Mouse (Mus musculus) midbrain, embryonic 14.5 days (tissue): ENCODE measurements around the gene Fbn1. TPM values are rescaled to one million over a fixed set of nuclear protein-coding genes. Genes with fewer than 3 reads are reported as not detected.

ENCODE experiments used
- ATAC-seq: fragments of 200-750 bp; cut with Nextera tagmentation; 2 replicates; pipeline ENCODE4 v1.8.0; 2017; ENCODE audit warnings: moderate number of reproducible peaks, moderate library complexity; ENCODE audit not compliant: low FRiP score, low TSS enrichment
- DNase-seq: peaks from one replicate; pipeline ENCODE4 v3.0.0-alpha.2; 2015
- H3K27ac ChIP-seq: fragments of 300-500 bp; sonication (generic); replicated peaks from 2 replicates; pipeline ENCODE4 v1.5.1; 2014; ENCODE audit warnings: mild to moderate bottlenecking, low read depth, low read length, moderate library complexity
- H3K27me3 ChIP-seq: fragments of 300-500 bp; sonication (generic); 2 replicates; pipeline ENCODE4 v1.6.1; 2014; ENCODE audit warnings: low read length, control low read depth, mixed read lengths; ENCODE audit not compliant: control insufficient read depth, insufficient read depth
- H3K36me3 ChIP-seq: fragments of 300-500 bp; sonication (generic); 2 replicates; pipeline ENCODE4 v1.6.1; 2014; ENCODE audit warnings: low read length, control low read depth; ENCODE audit not compliant: control insufficient read depth, insufficient read depth
- H3K4me1 ChIP-seq: fragments of 300-500 bp; sonication (generic); 2 replicates; pipeline ENCODE4 v1.6.1; 2014; ENCODE audit warnings: mild to moderate bottlenecking, antibody characterized with exemption, low read length, control low read depth; ENCODE audit not compliant: control insufficient read depth, insufficient read depth
- H3K4me2 ChIP-seq: fragments of 300-500 bp; sonication (generic); 2 replicates; pipeline ENCODE4 v1.6.1; 2014; ENCODE audit warnings: mild to moderate bottlenecking, low read length, moderate library complexity
- H3K4me3 ChIP-seq: fragments of 300-500 bp; sonication (generic); replicated peaks from 2 replicates; pipeline ENCODE4 v1.5.1; 2014; ENCODE audit warnings: low read depth, low read length
- H3K9ac ChIP-seq: fragments of 300-500 bp; sonication (generic); replicated peaks from 2 replicates; pipeline ENCODE4 v1.6.1; 2014; ENCODE audit warnings: mild to moderate bottlenecking, low read length, moderate library complexity
- H3K9me3 ChIP-seq: fragments of 300-500 bp; sonication (generic); 2 replicates; pipeline ENCODE4 v1.6.1; 2016; ENCODE audit warnings: low read length, control low read depth, mixed read lengths; ENCODE audit not compliant: control insufficient read depth
- WGBS: fragments of 180-500 bp; shearing (Covaris S2); extraction: QIAGEN DNeasy Blood & Tissue Kit; methylation state at CpG from one replicate; pipeline ENCODE4 v1.1.7; 2014; 5-methylcytosine and 5-hydroxymethylcytosine counted together
- polyA plus RNA-seq: library from polyadenylated mRNA; unstranded; fragments of >200 nt; fragmentation: Nextera tagmentation; extraction: Ambion mirVana; gene quantifications from 2 replicates; pipeline ENCODE4 v1.2.1, GENCODE M21; 2014

Gene Fbn1
- polyA plus RNA-seq, 1 experiment from 2014 or later = 4.4 TPM

DNA sequence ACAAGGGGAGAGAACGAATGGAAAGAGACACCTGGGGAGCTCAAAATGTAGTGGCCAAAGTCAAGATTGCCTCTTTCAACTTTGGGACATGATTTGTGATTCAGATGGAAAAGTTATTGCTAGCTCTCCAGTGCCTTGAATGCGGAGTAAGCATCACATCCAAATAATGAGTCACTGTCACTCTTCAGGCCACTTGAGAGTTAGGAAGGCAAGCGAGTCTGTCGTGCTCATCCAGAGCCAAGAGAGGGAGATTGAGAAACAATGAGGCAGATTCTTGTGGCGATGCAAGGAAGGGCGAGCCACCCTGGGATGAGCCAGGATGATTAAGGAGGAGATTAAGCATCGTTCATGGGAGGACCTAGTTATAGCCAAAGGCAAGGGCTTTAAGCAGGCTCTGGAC, 176.2 kb downstream of the Fbn1 start:
- ATAC-seq (no peak), DNase-seq (no peak)
- H3K4me3 ChIP-seq = no peak overlapping the region
- H3K27ac ChIP-seq = no peak overlapping the region
- no peak overlapping the region for H3K9ac ChIP-seq
- H3K27me3 ChIP-seq = no peaks in the 10 kb centered on the region
- H3K4me1 ChIP-seq = no peaks in the 10 kb centered on the region
- H3K4me2 ChIP-seq = no peak overlapping the region
- 88% methylated on average over 7 of the region's 7 CpGs for WGBS
- no peaks in the 10 kb centered on the region for H3K36me3 ChIP-seq
- no peaks in the 10 kb centered on the region for H3K9me3 ChIP-seq

DNA sequence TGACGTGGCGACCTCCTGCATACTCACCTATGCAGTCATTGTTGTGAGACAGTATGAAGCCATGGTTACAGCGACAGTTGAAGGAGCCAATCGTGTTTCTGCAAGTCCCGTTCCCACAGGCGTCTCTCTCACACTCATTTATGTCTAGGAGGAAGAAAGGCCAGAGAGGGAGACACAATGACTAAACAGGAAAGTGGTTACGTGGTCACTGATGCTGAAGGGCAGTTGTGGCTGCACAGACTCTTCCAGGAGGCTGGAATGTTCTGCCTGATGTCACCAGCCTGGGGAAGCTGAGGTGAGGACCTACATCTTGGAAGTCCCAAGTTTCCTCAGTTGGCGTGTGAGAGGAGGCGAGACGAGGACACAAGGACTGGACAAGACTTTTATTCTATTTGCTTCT, 177.3 kb downstream of the Fbn1 start:
- H3K4me3 ChIP-seq = no peak overlapping the region
- no peaks in the 10 kb centered on the region for H3K9me3 ChIP-seq
- H3K27ac ChIP-seq = no peak overlapping the region
- 94% methylated on average over 10 of the region's 10 CpGs for whole genome bisulfite sequencing
- no peak for DNase-seq
- H3K4me1 ChIP-seq = no peaks in the 10 kb centered on the region
- no peaks in the 10 kb centered on the region for H3K27me3 ChIP-seq
- no peaks in the 10 kb centered on the region for H3K36me3 ChIP-seq
- ATAC-seq = no peak
- H3K4me2 ChIP-seq = no peak overlapping the region
- H3K9ac ChIP-seq = no peak overlapping the region

DNA sequence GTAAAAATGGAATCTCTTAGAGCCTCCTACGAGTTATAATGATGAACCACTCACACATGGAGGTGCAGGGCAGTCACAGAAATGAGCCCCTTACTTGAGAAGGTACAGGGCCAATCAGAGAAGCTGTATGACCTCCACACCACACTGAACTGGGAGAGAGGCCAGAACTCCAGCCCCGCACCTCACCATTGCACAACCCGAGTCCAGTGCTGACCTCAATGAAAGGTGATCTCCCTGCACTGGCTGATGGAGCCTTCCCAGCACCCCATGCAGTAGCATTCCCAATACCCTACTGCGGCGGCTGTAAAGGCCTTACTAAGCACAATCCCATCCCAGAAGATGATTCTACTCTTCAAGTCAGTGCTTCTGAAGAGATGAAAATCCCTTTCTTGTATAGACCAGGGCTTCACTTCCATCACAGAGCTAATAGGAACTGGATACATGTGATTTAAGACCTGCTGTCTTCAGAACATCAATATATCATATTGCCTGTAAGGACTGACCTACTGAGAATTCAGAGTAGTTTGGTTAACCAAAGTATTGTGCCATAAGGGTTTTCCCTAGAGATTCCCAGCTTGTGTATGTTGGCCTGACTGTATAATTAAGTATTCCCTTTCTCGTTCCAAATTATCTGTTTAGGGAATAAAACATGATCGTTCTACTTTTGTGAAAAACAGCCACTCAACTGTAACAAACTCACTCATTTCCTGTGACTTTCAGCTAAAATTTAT, 182.5 kb downstream of the Fbn1 start:
- Histone ChIP-seq H3K9ac (no peak overlapping the region), H3K4me3 (no peak overlapping the region), H3K4me2 (no peak overlapping the region), H3K4me1 (no peaks in the 10 kb centered on the region), H3K27me3 (no peaks in the 10 kb centered on the region), H3K9me3 (no peaks in the 10 kb centered on the region), H3K36me3 (0 out of 2 replicates have a peak, but pooled peaks cover 3% of the 10 kb centered on the region), H3K27ac (no peak overlapping the region)
- no peak for ATAC-seq
- DNase-seq = no peak
- WGBS = 82% methylated on average over 7 of the region's 7 CpGs

DNA sequence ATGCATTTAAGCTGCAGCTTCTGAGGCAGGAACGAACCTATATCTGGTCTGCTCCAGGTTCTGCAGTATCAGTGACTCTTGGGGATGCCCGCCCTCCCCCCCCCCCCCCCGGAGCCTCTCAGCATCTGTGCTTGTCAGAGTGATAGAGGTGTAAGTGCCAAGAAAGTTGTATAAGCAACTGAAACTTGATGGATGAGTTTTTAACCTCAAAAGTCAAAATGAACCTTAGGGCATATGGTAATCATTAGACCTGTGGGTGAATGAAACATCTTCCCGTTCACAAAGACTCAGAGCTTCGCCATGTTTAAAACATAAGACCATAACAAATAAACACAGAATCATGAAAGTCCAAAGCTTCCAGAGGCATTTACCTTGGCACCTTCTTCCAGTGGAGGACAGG, 183.3 kb downstream of the Fbn1 start:
- no peak overlapping the region for H3K4me3 ChIP-seq
- DNase-seq = no peak
- WGBS = 91% methylated on average over 5 of the region's 5 CpGs
- H3K27me3 ChIP-seq = no peaks in the 10 kb centered on the region
- no peaks in the 10 kb centered on the region for H3K4me1 ChIP-seq
- H3K27ac ChIP-seq = no peak overlapping the region
- H3K4me2 ChIP-seq = no peak overlapping the region
- no peak overlapping the region for H3K9ac ChIP-seq
- ATAC-seq = no peak
- H3K9me3 ChIP-seq = no peaks in the 10 kb centered on the region
- 0 out of 2 replicates have a peak, but pooled peaks cover 3% of the 10 kb centered on the region for H3K36me3 ChIP-seq

DNA sequence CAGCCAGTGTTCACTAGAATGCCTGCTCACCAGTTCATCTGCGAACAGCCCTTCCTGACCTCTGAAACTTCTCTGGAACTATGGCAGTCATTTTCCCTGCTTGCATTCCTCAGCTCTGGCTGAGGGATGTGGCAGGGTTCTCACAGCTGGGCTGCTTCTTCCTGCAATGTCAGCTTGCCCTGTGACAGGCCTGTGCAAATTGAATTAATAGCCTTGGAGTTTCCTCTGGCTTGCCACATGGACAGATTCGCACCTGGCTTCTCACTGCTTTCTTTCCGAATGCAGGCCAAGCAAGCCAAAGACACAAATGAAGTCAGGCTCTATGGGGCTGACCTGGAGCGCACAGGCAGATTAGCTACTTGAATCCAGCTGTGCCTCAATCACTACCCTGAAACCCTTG, 184.4 kb downstream of the Fbn1 start:
- Histone ChIP-seq H3K9me3 (no peaks in the 10 kb centered on the region), H3K27ac (no peak overlapping the region), H3K4me1 (no peaks in the 10 kb centered on the region), H3K4me3 (no peak overlapping the region), H3K36me3 (0 out of 2 replicates have a peak, but pooled peaks cover 3% of the 10 kb centered on the region), H3K9ac (no peak overlapping the region), H3K4me2 (no peak overlapping the region), H3K27me3 (no peaks in the 10 kb centered on the region)
- ATAC-seq (no peak), DNase-seq (no peak)
- 76% methylated on average over 4 of the region's 4 CpGs for WGBS

DNA sequence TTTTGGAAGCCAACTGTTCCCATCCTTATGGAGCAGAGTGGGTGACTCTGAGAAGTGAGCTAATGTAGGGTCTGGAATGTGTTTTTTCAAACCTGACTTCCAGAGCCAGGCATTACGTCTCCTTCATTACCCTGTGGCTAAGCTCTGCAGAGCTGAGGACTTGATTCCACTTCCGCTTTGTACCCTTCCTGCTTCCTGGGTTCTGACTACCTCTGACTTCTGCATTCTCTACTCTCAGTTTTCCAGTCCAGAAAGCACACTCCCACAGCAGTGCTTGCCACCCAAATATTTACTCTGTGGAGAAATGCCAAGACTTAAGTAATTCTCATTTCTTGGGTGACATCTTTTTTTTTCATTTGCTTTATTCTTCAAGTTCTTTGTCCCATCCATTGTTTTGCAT, 185.2 kb downstream of the Fbn1 start:
- no peaks in the 10 kb centered on the region for H3K27me3 ChIP-seq
- no peak overlapping the region for H3K4me3 ChIP-seq
- H3K4me1 ChIP-seq = no peaks in the 10 kb centered on the region
- no peak overlapping the region for H3K27ac ChIP-seq
- no peaks in the 10 kb centered on the region for H3K9me3 ChIP-seq
- no peak for ATAC-seq
- no peak for DNase-seq
- H3K9ac ChIP-seq = no peak overlapping the region
- H3K36me3 ChIP-seq = 0 out of 2 replicates have a peak, but pooled peaks cover 3% of the 10 kb centered on the region
- 92% methylated on average over 2 of the region's 2 CpGs for WGBS
- H3K4me2 ChIP-seq = no peak overlapping the region

DNA sequence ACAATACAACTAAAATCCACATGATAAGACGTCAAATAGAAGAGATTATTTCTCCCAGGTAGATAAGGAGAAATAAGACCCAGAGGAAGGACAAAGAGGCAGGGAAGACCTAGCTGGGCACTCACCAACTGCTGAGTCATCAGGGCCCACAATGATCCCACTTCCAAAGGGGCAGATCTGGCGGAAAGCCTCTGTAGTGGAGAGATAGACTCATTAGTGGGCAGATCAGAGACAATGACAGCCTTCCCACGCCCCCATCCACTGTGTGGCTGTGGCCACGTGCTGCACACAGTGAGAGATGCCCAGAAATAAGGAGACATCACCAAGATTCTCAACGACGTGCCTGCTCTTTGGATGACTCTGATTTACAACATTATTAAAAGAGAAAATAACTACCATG, 186.7 kb downstream of the Fbn1 start:
- H3K4me3 ChIP-seq = no peak overlapping the region
- no peak for DNase-seq
- H3K36me3 ChIP-seq = peaks cover 3% of the 10 kb centered on the region; the same call in 1 of the 2 replicates
- H3K27ac ChIP-seq = no peak overlapping the region
- 84% methylated on average over 6 of the region's 6 CpGs for WGBS
- no peak overlapping the region for H3K4me2 ChIP-seq
- H3K4me1 ChIP-seq = no peaks in the 10 kb centered on the region
- H3K9ac ChIP-seq = no peak overlapping the region
- H3K27me3 ChIP-seq = no peaks in the 10 kb centered on the region
- ATAC-seq = no peak
- no peaks in the 10 kb centered on the region for H3K9me3 ChIP-seq

DNA sequence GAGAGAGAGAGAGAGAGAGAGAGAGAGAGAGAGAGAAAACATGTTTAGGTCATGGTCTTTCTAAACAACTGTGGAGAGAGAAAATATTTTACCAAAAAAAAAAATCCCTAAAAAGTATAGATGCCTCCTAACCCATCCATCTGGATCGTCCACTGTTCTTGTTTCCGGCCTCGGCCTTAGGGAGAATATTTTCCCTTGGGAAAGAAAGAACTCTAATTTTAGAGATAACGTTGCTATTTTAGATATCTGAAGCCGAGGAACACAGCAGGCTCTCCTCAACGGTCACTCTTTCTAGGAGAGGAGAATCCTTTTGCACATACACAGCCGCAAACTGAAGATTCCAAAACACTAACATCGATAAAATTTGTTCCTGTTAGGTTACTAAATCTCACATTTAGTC, 188.1 kb downstream of the Fbn1 start:
- H3K4me2 ChIP-seq = no peak overlapping the region
- peaks cover 3% of the 10 kb centered on the region; the same call in 1 of the 2 replicates for H3K36me3 ChIP-seq
- H3K4me3 ChIP-seq = no peak overlapping the region
- no peaks in the 10 kb centered on the region for H3K27me3 ChIP-seq
- H3K9me3 ChIP-seq = no peaks in the 10 kb centered on the region
- ATAC-seq (no peak), DNase-seq (no peak)
- no peak overlapping the region for H3K9ac ChIP-seq
- H3K4me1 ChIP-seq = no peaks in the 10 kb centered on the region
- WGBS = 91% methylated on average over 8 of the region's 8 CpGs
- no peak overlapping the region for H3K27ac ChIP-seq

DNA sequence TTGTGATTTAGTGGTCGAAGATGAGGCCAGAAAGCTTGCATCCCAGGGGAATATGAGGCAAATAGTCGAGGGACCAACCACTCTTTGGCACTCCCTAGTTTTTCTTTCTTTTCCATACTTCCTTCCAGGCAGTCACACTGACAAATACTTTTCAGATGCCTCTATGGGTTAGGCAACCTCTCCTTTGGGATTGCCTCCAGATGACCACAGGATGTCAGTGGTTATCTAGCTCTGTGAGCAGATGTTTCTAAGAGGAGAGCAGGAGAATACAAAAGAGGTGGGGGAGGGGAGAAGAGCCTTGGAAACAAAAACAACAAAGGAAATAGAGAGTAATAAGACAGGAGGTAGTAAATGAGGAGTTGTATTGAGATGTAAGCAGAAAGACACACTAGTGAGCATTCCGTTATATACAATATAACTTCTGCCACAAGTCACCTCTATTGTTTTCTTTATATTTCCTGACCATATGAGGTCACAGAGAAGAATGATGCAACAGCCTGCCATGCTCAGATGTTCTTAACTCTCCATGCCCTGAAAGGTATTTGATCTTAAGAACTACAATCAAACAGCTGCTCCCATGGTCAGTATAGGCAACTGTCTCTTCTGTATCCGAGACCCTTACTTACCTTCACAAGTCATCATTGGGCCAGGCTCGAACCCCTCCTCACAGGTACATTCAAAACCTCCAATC, 189.3 kb downstream of the Fbn1 start:
- no peak overlapping the region for H3K4me2 ChIP-seq
- H3K9me3 ChIP-seq = no peaks in the 10 kb centered on the region
- H3K36me3 ChIP-seq = peaks cover 3% of the 10 kb centered on the region; the same call in 1 of the 2 replicates
- 85% methylated on average over 5 of the region's 5 CpGs for WGBS
- H3K9ac ChIP-seq = no peak overlapping the region
- ATAC-seq (no peak), DNase-seq (no peak)
- H3K27ac ChIP-seq = no peak overlapping the region
- H3K4me1 ChIP-seq = no peaks in the 10 kb centered on the region
- no peak overlapping the region for H3K4me3 ChIP-seq
- no peaks in the 10 kb centered on the region for H3K27me3 ChIP-seq
